Mouse (Mus musculus): Measurements from ENCODE around the gene Cpsf4.

- TF ChIP-seq CTCF (IDR thresholded peaks at IDR 0.05; ENCODE audit: control insufficient read depth, insufficient read depth, low read length): no peak
- TF ChIP-seq POLR2A (IDR thresholded peaks at IDR 0.05; ENCODE audit: borderline replicate concordance, control insufficient read depth, low read depth, low read length): no peak
These were observed 49.0 kb upstream of the Cpsf4 start for GRCm38 (mm10) chr5:145118005-145118404.
